Mouse (Mus musculus): Measurements from ENCODE around the gene Pink1.
"Not testable (repeated sequence)": the region's sequence is repeated elsewhere in the genome, so short reads cannot be mapped to it uniquely, and the experiment has no call there.

Gene Pink1

DNA sequence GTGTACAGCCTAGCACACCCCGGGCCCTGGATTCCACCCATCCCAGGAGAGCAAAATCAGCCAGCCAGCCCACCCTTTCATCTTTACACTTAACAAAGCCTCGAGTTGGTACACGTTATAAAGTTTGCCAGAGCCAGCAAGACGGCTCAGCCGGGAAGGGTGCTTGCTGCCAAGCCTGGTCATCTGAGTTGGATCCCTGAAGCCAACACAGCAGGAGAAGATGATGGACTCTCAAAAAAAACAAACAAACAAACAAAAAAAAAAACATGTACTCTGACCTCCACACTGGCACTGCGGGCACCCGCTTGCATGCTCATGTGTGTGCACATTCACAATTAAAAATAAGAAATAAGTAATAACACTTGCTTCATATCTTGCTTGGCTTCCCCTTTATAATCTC is 15.9 kb upstream of the Pink1 start:
- DNase-seq (ENCODE audit: low spot score), result no peak

DNA sequence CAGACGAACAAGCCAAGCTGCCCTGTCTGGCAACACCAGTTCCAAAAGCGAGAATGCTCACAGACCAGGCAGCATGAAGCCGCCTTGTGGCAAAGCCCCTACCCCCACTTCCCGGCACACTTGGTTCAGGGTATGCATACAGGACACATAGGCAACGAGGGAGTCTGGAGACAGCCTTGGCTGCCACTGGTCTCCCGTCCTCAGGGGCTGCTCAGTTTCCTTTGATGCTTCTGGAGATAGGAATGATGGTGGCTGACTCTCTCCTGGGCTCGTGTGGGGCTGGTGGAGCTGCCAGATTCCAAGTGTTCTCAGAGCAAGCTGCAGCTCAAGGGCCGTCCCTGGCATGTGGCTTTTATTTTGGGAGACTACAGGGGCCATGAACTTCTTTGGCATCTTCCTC is 15.3 kb upstream of the Pink1 start:
- no peak for DNase-seq (ENCODE audit: low spot score)

- DNase-seq (ENCODE audit: low spot score), result no peak
These were observed 13.9 kb upstream of the Pink1 start for GRCm38 (mm10) chr4:138339963-138340362.

- DNase-seq (ENCODE audit: low spot score), result no peak
These were observed 11.2 kb upstream of the Pink1 start for GRCm38 (mm10) chr4:138337341-138337740.

- DNase-seq (ENCODE audit: low spot score), result no peak
These were observed 10.8 kb upstream of the Pink1 start for GRCm38 (mm10) chr4:138336876-138337275.

DNA sequence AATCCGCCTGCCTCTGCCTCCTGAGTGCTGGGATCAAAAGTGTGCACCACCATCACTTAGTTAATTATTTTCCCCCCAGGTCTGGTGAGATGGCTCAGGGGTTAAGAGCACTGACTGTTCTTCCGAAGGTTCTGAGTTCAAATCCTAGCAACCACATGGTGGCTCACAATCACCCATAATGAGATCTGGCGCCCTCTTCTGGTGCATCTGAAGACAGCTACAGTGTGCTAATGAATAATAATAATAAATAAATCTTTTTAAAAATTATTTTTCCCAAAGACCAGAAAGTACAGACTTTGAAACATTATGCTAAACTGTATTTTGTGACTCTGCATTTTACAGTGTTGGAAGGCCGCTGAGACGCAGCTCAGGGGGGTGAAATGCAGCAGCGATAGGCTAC is 9.5 kb upstream of the Pink1 start:
- DNase-seq (ENCODE audit: low spot score), result no peak

- no peak for DNase-seq (ENCODE audit: low spot score)
These were observed 8.9 kb upstream of the Pink1 start for GRCm38 (mm10) chr4:138335036-138335435.

GRCm38 (mm10) chr4:138333135-138333534 is 7.0 kb upstream of the Pink1 start:
- no peak for DNase-seq (ENCODE audit: low spot score)

DNA sequence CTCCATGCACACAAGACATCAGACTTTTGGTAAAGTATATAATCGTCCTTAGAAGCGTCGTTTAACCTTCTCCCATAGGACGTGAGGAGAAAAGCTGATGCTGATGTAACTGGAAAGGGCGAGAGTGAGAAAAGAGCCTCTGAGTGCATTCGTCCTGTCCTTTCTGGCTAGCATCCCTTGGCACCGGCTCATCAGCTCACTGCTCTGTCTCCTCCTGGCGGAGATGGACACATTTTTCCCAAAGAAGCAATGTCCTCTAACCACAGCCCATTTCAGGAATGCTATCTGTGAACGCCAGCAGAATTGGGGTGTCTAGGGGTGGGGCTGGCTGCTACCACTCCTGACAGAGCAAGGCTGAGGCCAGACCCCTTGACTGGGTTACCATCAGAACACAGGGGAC is 5.5 kb upstream of the Pink1 start:
- DNase-seq (ENCODE audit: low spot score), result no peak

DNA sequence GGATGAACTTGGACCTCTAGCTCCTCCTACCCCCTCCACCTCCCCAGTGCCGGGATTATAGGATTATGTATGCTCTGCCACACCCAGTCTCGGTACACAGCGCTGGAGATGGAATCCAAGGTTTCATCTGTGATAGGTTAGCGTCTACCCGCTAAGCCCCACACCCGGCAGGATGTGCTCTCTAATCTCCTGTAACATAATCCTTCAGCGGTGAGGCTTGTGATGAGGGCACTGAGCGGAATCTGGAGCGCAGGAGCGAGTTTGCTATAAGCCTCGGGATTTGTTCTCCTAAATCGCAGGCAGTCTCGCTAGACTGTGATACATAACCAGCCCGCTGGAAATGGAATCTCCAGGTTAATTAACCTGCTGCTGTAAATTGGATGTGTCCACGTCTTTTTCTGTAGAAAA is 4.2 kb upstream of the Pink1 start:
- no peak for DNase-seq (ENCODE audit: low spot score)

- no peak for DNase-seq (ENCODE audit: low spot score)
These were observed 1.9 kb upstream of the Pink1 start for GRCm38 (mm10) chr4:138327891-138328470.

GRCm38 (mm10) chr4:138327155-138327554 is 1.0 kb upstream of the Pink1 start:
- DNase-seq (ENCODE audit: low spot score), result not testable (repeated sequence)

- DNase-seq (ENCODE audit: low spot score), result peak; percentile 95
These were observed 536 bp downstream of the Pink1 start for GRCm38 (mm10) chr4:138325466-138326076.

GRCm38 (mm10) chr4:138324451-138324850 is 1.7 kb downstream of the Pink1 start:
- no peak for DNase-seq (ENCODE audit: low spot score)

DNA sequence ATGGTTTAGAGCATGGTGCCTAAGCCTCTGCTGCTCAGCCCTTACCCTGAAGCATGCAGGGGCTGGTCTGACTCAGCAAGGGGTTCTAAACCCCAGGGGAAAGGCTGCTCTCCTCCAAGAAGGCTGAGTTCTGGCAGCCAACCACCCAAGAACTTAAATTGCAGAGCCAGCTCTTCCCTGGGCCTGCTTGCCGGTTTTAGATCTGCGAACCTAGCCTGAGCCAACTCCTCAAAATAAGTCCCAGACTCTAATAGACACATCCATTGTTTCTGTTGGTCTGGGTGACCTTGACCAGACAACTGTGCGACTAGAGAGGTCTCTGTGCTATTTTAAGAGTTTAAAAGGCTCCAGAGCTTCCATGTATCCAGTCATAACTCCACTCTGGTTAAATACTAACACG is 2.4 kb downstream of the Pink1 start:
- no peak for DNase-seq (ENCODE audit: low spot score)

DNA sequence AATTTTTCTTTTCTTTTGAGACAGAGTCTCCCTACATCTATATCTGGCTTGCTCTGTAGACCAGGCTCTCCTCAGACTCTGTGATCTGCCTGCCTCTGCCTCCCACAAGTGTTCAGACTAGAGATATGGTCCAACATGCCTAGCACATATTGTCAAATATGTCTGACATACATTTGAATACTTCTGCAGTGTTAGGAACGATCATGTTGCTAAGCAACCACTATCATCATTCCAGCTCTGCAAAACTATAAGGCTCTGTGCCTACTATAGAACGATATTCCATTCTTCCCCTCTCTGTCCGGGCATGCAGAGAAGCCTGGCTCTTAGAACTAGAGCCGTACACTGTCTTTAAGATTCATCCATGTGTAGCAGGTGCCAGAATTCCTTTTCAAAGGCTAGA is 3.4 kb downstream of the Pink1 start:
- DNase-seq (ENCODE audit: low spot score), result no peak

- no peak for DNase-seq (ENCODE audit: low spot score)
These were observed 4.6 kb downstream of the Pink1 start for GRCm38 (mm10) chr4:138321488-138321887.

DNA sequence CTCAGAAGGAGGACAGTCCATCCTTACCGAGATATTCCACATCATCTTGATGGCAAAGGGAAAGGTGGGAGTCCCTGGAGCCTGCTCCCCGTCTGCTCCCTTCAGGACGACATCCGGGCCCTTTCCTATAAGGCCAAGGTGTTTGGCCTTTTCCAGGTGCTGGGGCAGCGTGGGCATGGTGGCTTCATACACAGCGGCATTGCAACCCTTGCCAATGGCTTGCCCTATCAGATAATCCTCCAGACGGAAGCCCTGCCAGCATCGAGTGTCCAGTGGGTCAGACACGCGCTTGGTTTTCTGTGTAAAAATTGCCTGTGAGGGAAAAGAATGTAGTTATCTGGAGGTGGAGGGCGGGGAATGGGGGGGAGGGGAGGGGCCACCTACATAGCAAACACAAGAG is 5.4 kb downstream of the Pink1 start:
- no peak for DNase-seq (ENCODE audit: low spot score)

GRCm38 (mm10) chr4:138319508-138319907 is 6.6 kb downstream of the Pink1 start:
- peak; percentile 87 for DNase-seq (ENCODE audit: low spot score)

DNA sequence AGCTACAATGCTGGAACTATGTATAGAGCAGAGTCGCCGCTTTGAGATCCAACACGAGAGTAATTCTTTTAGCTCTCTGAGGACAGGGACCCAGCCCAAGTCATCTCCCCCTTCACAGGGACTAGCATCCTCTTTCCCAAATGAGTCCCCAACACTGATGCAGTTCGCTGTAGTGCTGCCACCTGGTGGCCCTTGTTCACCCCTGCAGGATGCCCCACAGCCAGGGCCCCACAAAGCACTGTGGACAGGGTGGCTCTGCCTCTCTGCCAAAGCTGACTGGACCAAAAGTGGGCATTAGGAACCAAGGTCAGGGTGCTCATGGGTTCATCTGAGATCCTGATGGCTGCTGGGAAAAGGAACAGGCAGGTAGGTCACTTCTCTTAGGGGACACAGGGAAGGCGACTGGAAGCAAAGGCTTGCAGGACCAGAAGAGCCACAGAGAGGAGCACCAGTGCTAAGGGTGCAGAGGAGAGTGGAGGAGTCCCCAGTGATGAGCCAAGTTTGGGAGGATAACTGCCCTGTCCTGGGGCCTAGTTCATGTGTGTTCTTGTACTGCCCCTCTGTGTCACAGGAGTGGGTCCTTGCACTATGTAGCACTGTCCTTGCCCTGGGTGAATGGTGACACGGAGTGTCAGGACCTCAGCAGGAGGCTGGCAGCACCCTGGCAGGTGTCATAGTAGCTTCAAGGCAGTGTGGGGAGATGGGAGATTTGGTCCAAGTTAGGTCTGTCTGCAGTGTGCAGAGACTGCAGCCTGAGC is 7.4 kb downstream of the Pink1 start:
- DNase-seq (ENCODE audit: low spot score), result peak; percentile 45

DNA sequence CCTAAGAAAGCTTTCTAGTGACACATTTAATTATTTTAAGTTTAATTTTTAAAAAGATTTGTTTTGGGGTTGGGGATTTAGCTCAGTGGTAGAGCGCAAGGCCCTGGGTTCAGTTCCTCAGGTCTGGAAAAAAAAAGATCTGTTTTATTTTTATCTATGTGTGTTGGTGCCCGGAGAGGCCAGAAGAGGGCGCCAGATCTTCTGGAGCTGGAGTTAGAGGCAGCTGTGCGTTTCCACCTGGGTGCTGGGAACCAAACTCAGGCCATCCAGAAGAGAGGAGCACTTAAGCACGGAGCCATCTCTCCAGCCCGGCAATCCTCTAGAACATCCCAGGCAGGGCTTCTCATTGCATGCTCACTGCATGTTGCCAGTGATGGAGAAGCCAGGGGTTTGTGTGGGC is 9.7 kb downstream of the Pink1 start:
- no peak for DNase-seq (ENCODE audit: low spot score)

DNA sequence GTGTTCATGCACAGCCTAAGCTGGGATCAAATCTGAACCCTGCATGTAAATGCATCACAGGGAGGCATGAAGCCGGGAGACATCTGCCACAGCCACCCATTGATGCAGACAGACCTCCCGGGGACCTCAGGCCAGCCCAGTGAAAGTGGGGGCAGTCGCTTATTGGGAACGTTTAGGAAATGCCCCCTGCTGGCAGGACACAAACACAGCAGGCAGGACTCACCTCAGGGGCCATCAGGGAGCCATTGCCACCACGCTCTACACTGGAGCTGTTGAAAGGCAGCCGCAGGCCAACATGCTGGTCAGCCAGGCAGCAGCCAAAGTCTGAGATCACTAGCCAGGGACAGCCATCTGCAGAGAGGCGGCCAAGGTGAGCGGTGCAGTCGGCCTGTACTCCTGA is 10.3 kb downstream of the Pink1 start:
- DNase-seq (ENCODE audit: low spot score), result no peak

- DNase-seq (ENCODE audit: low spot score), result no peak
These were observed 12.3 kb downstream of the Pink1 start for GRCm38 (mm10) chr4:138313795-138314194.

DNA sequence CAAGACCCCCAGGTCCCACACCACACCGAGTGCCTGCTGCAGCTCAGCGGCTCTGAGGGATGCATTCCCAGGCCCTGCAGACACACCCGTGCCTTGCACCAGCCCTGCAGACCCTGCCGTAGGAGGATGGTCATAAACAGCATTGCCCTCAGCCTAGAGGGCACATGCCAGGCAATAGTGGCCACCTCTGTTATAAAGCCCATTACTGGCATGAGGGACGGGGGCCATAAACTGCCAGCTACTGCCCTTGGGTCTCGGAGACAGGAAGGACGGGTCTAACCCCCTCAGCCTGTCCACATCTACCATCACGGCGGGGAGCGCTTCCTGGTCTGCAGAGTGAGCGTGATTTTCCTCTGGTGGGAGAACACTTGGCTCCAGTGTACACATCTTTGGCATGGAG is 13.1 kb downstream of the Pink1 start:
- no peak for DNase-seq (ENCODE audit: low spot score)

All from ovary, postnatal 14 days (tissue).